Mouse (Mus musculus) embryonic facial prominence, embryonic 11.5 days (tissue): ENCODE measurements at regions not wholly inside any gene's neighbourhood (a gene's known extent, or its start where the extent isn't known, plus 50 kb on each side); places are given as distances from the start of the nearest gene placed in this dataset.

Source experiments
- ATAC-seq: fragments of 200-750 bp; cut with Nextera tagmentation; replicated peaks from 2 replicates; pipeline ENCODE4 v1.8.0; 2017; ENCODE audit warnings: low read depth; ENCODE audit not compliant: insufficient number of reproducible peaks, low FRiP score, low TSS enrichment
- DNase-seq: peaks from one replicate; pipeline ENCODE4 v3.0.0-alpha.2; 2015; ENCODE audit warnings: low spot score
- H3K27ac ChIP-seq: fragments of 300-500 bp; sonication (generic); replicated peaks from 2 replicates; pipeline ENCODE4 v1.5.1; 2014; ENCODE audit warnings: mild to moderate bottlenecking, low read depth, low read length, control low read depth
- H3K27me3 ChIP-seq: fragments of 300-500 bp; sonication (generic); 2 replicates; pipeline ENCODE4 v1.6.1; 2014; ENCODE audit warnings: mild to moderate bottlenecking, low read length, moderate library complexity, mixed read lengths; ENCODE audit not compliant: control insufficient read depth, insufficient read depth
- H3K36me3 ChIP-seq: fragments of 300-500 bp; sonication (generic); replicated peaks from 2 replicates; pipeline ENCODE4 v1.6.1; 2014; ENCODE audit warnings: low read depth, mild to moderate bottlenecking, low read length, moderate library complexity, mixed read lengths; ENCODE audit not compliant: control insufficient read depth, insufficient read depth
- H3K4me1 ChIP-seq: fragments of 300-500 bp; sonication (generic); 2 replicates; pipeline ENCODE4 v1.6.1; 2014; ENCODE audit warnings: low read length, mixed read lengths; ENCODE audit not compliant: control insufficient read depth, insufficient read depth
- H3K4me2 ChIP-seq: fragments of 300-500 bp; sonication (generic); 2 replicates; pipeline ENCODE4 v1.6.1; 2014; ENCODE audit warnings: low read depth, mild to moderate bottlenecking, control low read depth, low read length, moderate library complexity
- H3K4me3 ChIP-seq: fragments of 300-500 bp; sonication (generic); 2 replicates; pipeline ENCODE4 v1.5.1; 2014; ENCODE audit warnings: low read depth, low read length, control low read depth
- H3K9ac ChIP-seq: fragments of 300-500 bp; sonication (generic); replicated peaks from 2 replicates; pipeline ENCODE4 v1.6.1; 2014; ENCODE audit warnings: mild to moderate bottlenecking, control low read depth, low read length
- H3K9me3 ChIP-seq: fragments of 300-500 bp; sonication (generic); replicated peaks from 2 replicates; pipeline ENCODE4 v1.6.1; 2016; ENCODE audit warnings: mild to moderate bottlenecking, low read length, inconsistent platforms, mixed read lengths; ENCODE audit not compliant: control insufficient read depth
- WGBS: fragments of 180-500 bp; shearing (Covaris S2); extraction: QIAGEN DNeasy Blood & Tissue Kit; methylation state at CpG from one replicate; pipeline ENCODE4 v1.1.7; 2014; 5-methylcytosine and 5-hydroxymethylcytosine counted together

DNA sequence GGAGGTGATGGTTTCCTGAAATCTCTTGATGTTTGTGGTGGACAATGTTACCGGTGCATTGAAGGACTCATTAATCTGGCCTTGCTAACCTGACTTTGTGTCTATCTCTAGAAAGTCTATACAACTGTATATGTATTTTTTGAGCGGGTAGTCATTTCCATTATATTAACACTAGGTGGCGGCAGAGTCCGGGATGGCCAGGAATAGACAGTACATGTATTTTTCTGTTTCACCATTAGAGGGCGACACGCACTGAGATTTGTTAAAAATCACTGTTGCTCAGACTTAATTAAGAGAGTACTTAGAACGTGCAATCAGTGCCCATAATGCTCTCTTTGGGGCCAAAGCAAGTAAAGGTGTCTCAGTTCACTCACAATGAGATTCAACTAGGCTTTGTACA lies 146.1 kb upstream of the Il1rapl2 start:
- Histone ChIP-seq H3K27ac (no peak overlapping the region), H3K9ac (no peak overlapping the region), H3K36me3 (no peaks in the 10 kb centered on the region), H3K27me3 (no peaks in the 10 kb centered on the region), H3K9me3 (no peaks in the 10 kb centered on the region), H3K4me1 (no peaks in the 10 kb centered on the region), H3K4me2 (no peak overlapping the region), H3K4me3 (no peak overlapping the region)
- ATAC-seq (no peak), DNase-seq (peak; percentile 2)
- WGBS: 53% methylated on average over 7 of the region's 7 CpGs
